Mouse (Mus musculus): Measurements from ENCODE around the gene Themis2. TPM values are rescaled to one million over a fixed set of nuclear protein-coding genes. Genes with fewer than 3 reads are reported as not detected.
"Not testable (repeated sequence)": the region's sequence is repeated elsewhere in the genome, so short reads cannot be mapped to it uniquely, and the experiment has no call there.

The Themis2 gene
- polyA plus RNA-seq, 1 experiment from 2014 or later, result 0.77 TPM

GRCm38 (mm10) chr4:132795171-132795570 lies 1.0 kb downstream of the Themis2 start:
- Histone ChIP-seq H3K4me1 (replicated peaks) (peaks cover 6% of the 10 kb centered on the region), H3K36me3 (no peaks in the 10 kb centered on the region), H3K9me3 (no peaks in the 10 kb centered on the region), H3K27ac (no peak overlapping the region), H3K4me2 (no peak overlapping the region), H3K4me3 (no peak overlapping the region), H3K27me3 (peaks cover 34% of the 10 kb centered on the region), H3K9ac (no peak overlapping the region)
- 49% methylated on average over 7 of the region's 7 CpGs for WGBS
- no peak for ATAC-seq (ENCODE audit: low FRiP score)

- 71% methylated on average over 8 of the region's 8 CpGs for WGBS
- Histone ChIP-seq H3K4me3 (no peak overlapping the region), H3K36me3 (no peaks in the 10 kb centered on the region), H3K27me3 (peaks cover 34% of the 10 kb centered on the region), H3K4me2 (no peak overlapping the region), H3K9me3 (no peaks in the 10 kb centered on the region), H3K4me1 (replicated peaks) (peaks cover 6% of the 10 kb centered on the region), H3K27ac (no peak overlapping the region), H3K9ac (no peak overlapping the region)
- ATAC-seq (ENCODE audit: low FRiP score), result no peak
Observed at GRCm38 (mm10) chr4:132794760-132795159, 1.4 kb downstream of the Themis2 start.

- Histone ChIP-seq H3K9me3 (no peaks in the 10 kb centered on the region), H3K27ac (no peak overlapping the region), H3K36me3 (no peaks in the 10 kb centered on the region), H3K4me1 (replicated peaks) (peaks cover 6% of the 10 kb centered on the region), H3K4me2 (no peak overlapping the region), H3K9ac (no peak overlapping the region), H3K4me3 (no peak overlapping the region), H3K27me3 (peaks cover 34% of the 10 kb centered on the region)
- no peak for ATAC-seq (ENCODE audit: low FRiP score)
- 67% methylated on average over 9 of the region's 9 CpGs for WGBS
Observed at GRCm38 (mm10) chr4:132794028-132794427, 2.2 kb downstream of the Themis2 start.

DNA sequence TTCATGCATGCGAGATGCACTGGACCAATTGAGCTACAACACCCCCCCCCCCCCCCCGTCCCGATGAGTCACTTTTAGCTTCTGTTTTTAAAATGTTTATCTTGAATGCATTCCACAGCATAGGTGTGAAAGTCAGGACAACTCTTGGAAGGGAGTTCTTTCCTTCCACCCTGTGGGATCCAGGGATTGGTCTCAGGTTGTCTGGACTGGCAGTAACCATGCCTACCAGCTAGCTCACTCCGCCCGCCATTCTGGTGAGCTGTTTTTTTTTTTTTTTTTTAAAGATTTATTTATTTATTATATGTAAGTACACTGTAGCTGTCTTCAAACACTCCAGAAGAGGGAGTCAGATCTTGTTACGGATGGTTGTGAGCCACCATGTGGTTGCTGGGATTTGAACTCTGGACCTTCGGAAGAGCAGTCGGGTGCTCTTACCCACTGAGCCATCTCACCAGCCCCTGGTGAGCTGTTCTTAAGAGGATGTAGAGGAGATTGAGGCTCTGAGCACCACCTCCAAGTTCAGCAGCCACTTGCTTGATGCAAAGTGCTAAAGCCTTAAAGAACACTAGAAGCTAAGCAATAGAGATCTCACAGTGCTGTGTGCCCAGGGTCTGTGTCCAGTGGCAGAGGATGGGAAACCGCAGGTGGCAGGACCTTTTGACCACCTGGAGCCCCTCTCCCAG lies 2.7 kb downstream of the Themis2 start:
- H3K36me3 ChIP-seq; ATAC-seq (ENCODE audit: low FRiP score); H3K4me1 ChIP-seq (replicated peaks); H3K4me2 ChIP-seq; H3K27ac ChIP-seq; H3K4me3 ChIP-seq; H3K9me3 ChIP-seq; H3K9ac ChIP-seq: not testable (repeated sequence)
- peaks cover 34% of the 10 kb centered on the region for H3K27me3 ChIP-seq
- WGBS, result 93% methylated on average over 8 of the region's 9 CpGs

DNA sequence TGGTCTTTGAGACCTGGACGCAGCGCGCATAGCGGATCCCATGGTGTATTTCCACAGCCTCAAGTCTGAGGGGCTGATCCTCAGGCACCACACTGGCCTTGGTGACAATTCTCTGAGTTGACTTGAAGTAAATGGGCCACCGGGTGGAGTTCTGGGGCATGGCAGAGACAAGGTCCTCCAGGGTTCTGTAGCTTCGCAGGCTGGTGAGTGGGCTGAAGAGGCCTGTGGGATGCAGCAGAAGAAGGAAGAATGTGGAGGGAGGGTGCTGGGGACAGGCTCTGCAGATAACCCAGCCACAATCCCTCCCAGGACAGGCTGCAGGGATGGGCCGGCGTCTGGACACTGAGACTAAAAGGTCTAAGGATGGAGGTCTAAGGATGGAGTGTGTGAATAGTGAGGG lies 6.5 kb downstream of the Themis2 start:
- peaks cover 8% of the 10 kb centered on the region for H3K27me3 ChIP-seq
- H3K27ac ChIP-seq, result no peak overlapping the region
- no peak overlapping the region for H3K4me2 ChIP-seq
- H3K36me3 ChIP-seq, result no peaks in the 10 kb centered on the region
- no peaks in the 10 kb centered on the region for H3K4me1 ChIP-seq (replicated peaks)
- H3K9ac ChIP-seq, result no peak overlapping the region
- WGBS, result 87% methylated on average over 8 of the region's 8 CpGs
- no peak overlapping the region for H3K4me3 ChIP-seq
- no peak for ATAC-seq (ENCODE audit: low FRiP score)
- no peaks in the 10 kb centered on the region for H3K9me3 ChIP-seq

DNA sequence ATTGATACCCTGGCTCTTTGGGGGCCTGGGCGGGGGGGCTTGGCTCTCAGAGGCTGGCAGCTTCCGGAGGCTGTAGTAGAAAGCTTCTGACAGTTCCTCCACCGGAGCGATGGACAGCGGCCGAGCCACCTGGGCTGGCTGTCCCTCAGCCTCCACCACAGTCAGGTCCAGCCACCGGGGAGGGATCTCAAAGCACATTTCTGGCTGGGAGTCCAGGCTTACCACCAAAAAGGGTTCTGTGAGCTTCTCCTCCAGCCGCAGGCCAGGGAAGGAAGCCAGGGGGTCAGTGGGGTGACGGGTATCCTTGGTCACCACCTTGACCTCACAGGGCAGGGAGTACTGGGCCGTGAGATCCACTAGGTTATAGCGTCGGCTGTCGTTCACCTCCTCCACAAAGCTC lies 11.0 kb downstream of the Themis2 start:
- Histone ChIP-seq H3K4me3 (no peak overlapping the region), H3K9me3 (no peaks in the 10 kb centered on the region), H3K4me1 (replicated peaks) (no peaks in the 10 kb centered on the region), H3K27me3 (no peaks in the 10 kb centered on the region), H3K4me2 (no peak overlapping the region), H3K36me3 (peaks cover 4% of the 10 kb centered on the region; the same call in 1 of the 2 replicates), H3K9ac (no peak overlapping the region), H3K27ac (no peak overlapping the region)
- 92% methylated on average over 13 of the region's 13 CpGs for WGBS
- no peak for ATAC-seq (ENCODE audit: low FRiP score)

DNA sequence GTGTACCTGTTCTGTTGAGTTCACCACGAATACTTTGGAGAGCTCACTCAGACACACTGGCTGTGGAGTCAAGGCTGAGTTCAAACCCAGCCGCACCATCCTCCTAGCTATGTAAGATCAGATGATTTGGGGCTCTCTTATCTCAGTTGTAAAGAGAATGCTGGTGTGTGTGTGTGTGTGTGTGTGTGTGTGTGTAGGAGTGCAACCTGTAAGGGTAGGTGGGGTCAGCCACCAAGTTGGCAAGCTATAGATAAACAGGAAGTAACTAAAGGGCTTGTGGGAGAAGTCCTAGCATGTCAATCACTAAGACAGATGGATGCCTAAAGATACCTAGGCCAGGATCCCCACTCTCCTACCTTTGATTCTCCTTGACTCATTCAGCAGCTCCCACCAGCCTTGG lies 12.5 kb downstream of the Themis2 start:
- peaks cover 15% of the 10 kb centered on the region for H3K36me3 ChIP-seq
- H3K9me3 ChIP-seq, result no peaks in the 10 kb centered on the region
- no peaks in the 10 kb centered on the region for H3K4me1 ChIP-seq (replicated peaks)
- H3K9ac ChIP-seq, result no peak overlapping the region
- no peak overlapping the region for H3K4me2 ChIP-seq
- no peak overlapping the region for H3K27ac ChIP-seq
- H3K27me3 ChIP-seq, result no peaks in the 10 kb centered on the region
- no peak for ATAC-seq (ENCODE audit: low FRiP score)
- WGBS, result 88% methylated on average over 2 of the region's 2 CpGs
- no peak overlapping the region for H3K4me3 ChIP-seq

DNA sequence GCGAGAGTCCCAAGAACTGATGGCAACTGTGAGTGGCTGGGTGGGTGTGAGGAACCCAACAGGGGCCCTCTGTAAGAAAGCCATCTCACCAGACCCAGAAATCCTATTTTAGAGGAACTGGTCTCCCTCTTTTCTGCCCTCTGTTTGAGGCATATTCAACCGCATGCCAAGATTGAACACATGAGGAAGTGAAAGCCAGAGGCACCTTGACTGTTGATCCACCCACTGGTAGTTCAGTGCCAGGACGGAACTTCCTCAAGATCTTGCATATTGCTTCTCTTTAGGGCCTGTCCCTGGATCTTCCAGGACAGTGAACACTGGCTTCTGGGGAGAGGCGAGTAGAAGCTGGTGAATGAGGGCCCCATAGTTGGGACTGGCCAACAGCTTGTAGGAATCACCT lies 15.9 kb downstream of the Themis2 start:
- Histone ChIP-seq H3K4me3 (no peak overlapping the region), H3K9ac (no peak overlapping the region), H3K9me3 (no peaks in the 10 kb centered on the region), H3K27ac (no peak overlapping the region), H3K36me3 (peaks cover 49% of the 10 kb centered on the region), H3K4me1 (replicated peaks) (no peaks in the 10 kb centered on the region), H3K4me2 (no peak overlapping the region), H3K27me3 (no peaks in the 10 kb centered on the region)
- WGBS, result 94% methylated on average over 4 of the region's 4 CpGs
- ATAC-seq (ENCODE audit: low FRiP score), result no peak

DNA sequence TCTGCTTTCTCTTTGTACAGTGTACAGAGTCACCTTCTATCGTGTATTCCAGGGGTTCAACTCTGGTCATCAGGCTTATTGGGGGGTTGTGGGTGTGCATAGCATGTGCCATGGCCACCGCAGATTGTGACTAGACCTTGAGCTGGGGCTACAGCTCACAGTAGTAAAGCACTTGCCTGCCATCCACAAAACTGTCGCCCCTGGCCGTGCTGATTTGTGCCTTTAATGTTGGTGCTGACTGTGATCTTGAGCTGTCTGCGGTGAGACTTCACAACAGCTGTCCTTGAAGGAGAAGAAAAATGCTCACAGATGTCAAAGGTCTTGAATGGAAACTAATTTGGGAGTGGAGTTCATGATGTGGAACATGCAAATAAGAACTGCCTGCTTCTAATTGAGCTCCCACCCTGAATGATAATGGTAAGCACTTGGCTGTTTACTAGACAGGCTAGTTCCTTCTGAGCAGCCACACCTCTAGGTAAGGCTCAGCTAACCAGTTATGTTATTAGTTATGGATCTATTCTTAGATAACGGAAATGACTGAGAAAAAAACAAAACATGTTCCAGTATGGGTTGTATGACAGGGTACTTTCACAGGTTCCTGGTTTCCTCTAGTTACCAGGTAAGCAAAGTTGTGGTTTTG lies 17.5 kb downstream of the Themis2 start:
- Histone ChIP-seq H3K36me3 (peaks cover 64% of the 10 kb centered on the region), H3K9me3 (no peaks in the 10 kb centered on the region), H3K4me1 (replicated peaks) (no peaks in the 10 kb centered on the region), H3K27me3 (no peaks in the 10 kb centered on the region), H3K4me3 (no peak overlapping the region), H3K9ac (no peak overlapping the region), H3K27ac (no peak overlapping the region), H3K4me2 (no peak overlapping the region)
- ATAC-seq (ENCODE audit: low FRiP score), result no peak
- 94% methylated on average over 6 of the region's 6 CpGs for WGBS

- H3K36me3 ChIP-seq, result peaks cover 80% of the 10 kb centered on the region
- no peak for ATAC-seq (ENCODE audit: low FRiP score)
Observed at GRCm38 (mm10) chr4:132776764-132777163, 19.4 kb downstream of the Themis2 start.

DNA sequence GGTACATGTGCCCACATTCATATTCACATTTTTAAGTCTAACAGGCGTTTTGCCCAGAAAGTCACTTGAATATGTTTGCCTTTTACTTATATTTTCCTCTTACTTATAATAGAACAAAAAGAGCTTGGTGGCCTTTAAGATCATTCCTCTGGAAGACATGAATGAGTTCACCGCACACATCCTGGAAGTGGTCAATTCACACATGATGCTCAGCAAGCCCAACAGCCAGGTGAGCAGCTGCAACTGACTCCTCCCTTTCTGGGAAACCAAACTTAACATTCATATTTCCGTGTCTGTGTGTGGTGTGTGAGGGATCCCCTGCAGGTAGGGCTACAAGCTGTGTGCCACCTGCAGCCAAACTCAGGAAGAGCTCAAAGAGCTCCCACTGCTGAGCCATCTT lies 21.3 kb downstream of the Themis2 start:
- ATAC-seq (ENCODE audit: low FRiP score), result no peak
- H3K36me3 ChIP-seq, result peaks cover 76% of the 10 kb centered on the region
- WGBS, result 84% methylated on average over 3 of the region's 3 CpGs

More at GRCm38 (mm10) chr4:132776764-132777163, 19.4 kb downstream of the Themis2 start:
- H3K27me3 ChIP-seq, result no peaks in the 10 kb centered on the region
- no peak overlapping the region for H3K4me3 ChIP-seq
- H3K4me1 ChIP-seq (replicated peaks), result no peaks in the 10 kb centered on the region
- no peak overlapping the region for H3K9ac ChIP-seq
- H3K4me2 ChIP-seq, result no peak overlapping the region
- no peak overlapping the region for H3K27ac ChIP-seq
- WGBS, result 87% methylated on average over 4 of the region's 5 CpGs
- no peaks in the 10 kb centered on the region for H3K9me3 ChIP-seq

DNA sequence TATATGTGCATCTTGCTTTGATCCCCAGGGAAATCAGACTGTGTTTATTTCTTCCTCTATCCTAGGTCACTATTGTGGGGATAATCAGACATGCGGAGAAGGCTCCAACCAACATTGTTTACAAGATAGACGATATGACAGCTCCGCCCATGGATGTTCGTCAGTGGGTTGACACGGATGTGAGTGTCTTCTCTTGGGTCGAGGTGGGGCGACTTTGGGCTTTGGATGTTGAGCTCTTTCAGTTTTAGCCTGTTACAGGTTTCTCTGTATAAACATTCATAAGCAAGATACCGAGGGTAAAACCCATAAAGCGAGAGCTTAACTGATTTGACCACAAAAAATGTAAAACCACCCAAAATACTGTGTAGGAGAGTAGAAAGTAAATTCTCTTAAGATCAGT lies 24.4 kb downstream of the Themis2 start:
- Histone ChIP-seq H3K4me1 (replicated peaks) (peaks cover 11% of the 10 kb centered on the region), H3K9me3 (no peaks in the 10 kb centered on the region), H3K9ac (no peak overlapping the region), H3K4me2 (no peak overlapping the region), H3K27ac (no peak overlapping the region), H3K27me3 (no peaks in the 10 kb centered on the region), H3K4me3 (no peak overlapping the region), H3K36me3 (peaks cover 48% of the 10 kb centered on the region)
- no peak for ATAC-seq (ENCODE audit: low FRiP score)
- WGBS, result 93% methylated on average over 9 of the region's 9 CpGs

More for the DNA sequence above, 21.3 kb downstream of the Themis2 start:
- H3K27me3 ChIP-seq, result no peaks in the 10 kb centered on the region
- H3K4me1 ChIP-seq (replicated peaks), result no peaks in the 10 kb centered on the region
- no peak overlapping the region for H3K4me3 ChIP-seq
- no peak overlapping the region for H3K9ac ChIP-seq
- H3K9me3 ChIP-seq, result no peaks in the 10 kb centered on the region
- H3K4me2 ChIP-seq, result no peak overlapping the region
- no peak overlapping the region for H3K27ac ChIP-seq

All from hindbrain, embryonic 13.5 days (tissue).